Mouse (Mus musculus): Measurements from ENCODE around the gene Ppfibp2.

DNA sequence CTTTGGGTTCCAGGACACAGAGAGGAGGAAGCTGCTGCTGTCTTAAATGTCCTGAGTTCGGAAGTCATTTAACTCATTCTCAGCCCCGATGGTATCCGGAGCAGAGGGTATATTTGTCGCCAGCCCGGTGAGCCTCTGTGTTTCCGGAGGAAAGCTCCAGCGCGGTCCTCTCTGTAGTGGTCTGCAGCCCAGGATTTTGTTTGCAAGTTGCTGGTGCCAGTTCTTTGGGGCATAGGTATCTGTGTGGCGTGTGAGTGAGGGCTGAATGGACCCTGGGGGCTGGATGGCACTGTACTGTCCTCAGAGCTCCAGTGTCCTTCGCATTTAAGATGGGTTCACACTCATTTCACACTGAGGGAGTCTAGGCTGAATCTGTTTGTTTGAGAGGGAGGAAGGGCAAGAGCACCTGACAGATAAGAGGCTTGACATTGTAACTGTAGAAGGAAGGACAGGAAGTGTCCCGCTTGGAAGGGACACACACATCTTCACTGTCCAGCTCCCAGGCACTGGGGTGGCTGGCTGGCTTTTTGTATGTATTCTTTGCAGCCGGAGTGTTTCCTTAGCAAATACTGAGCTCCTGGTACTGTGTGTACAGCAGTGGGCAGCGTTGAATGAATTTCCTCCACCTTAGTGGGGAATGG, 71.4 kb downstream of the Ppfibp2 start:
- TF ChIP-seq CTCF (IDR thresholded peaks at IDR 0.05) (no peak), EP300 (IDR thresholded peaks at IDR 0.05) (0 out of 2 replicates have a peak, but pooled peaks have one; percentile 5)

Data from lung, postnatal 0 days (tissue).